Mouse (Mus musculus) kidney, postnatal 14 days (tissue): ENCODE measurements around the gene Gadl1.

Experiments used
- DNase-seq: peaks from one replicate; pipeline ENCODE4 v3.0.0; 2022; ENCODE audit warnings: mixed read lengths

Gene Gadl1

DNA sequence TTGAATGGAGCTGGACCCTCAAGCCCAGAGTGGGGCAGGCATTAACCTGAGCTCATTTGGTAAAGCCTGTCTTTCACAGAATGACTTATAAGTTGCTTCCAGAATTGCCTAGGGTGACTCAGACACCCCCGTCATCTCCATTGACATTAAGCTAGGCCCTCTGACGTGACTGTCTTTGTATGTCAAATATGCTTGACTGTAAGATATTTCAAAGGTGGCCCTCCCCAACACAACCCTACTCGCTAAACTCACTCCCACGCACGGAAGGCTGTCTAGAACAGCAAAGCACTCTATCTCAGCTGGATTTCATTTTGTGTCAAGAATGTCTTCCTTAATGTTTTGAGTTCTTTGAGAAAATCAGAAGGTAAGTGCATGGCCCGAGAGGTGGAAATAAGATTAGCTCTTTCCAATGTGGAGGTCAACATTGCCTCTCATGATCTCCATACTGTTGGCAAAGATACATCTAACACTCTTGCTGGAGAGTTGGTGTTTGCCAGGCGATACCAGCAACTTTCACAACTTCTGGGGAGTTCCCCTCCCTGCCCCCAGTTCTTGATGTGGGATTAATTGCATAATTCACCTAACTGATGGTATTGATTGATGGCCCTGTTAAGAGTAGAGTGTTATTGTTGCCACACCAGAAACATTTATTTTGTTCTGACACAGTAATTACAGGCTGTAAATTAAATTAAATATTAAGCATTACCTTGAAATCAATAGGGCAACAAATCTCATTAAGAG, 182.0 kb downstream of the Gadl1 start:
- no peak for DNase-seq

DNA sequence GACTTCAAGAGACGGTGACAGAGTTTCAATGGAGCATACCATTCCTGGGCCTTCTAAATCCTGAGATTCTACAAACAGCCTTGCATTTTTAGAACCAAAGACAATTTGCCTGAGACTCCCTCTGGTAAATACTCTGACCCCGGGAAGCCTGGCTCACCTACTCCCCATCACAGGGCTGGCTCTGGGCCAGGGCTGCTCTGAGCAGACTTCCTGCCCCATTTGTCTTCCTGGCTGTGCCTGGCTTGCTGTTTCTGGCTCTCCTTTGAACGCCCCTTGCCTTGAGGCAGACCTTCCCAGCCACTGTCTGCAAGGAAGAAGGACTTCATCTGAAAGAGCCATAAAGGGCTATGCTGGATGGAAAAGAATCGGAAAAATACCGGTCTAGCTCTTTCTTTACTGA, 182.7 kb downstream of the Gadl1 start:
- DNase-seq: peak; percentile 89

DNA sequence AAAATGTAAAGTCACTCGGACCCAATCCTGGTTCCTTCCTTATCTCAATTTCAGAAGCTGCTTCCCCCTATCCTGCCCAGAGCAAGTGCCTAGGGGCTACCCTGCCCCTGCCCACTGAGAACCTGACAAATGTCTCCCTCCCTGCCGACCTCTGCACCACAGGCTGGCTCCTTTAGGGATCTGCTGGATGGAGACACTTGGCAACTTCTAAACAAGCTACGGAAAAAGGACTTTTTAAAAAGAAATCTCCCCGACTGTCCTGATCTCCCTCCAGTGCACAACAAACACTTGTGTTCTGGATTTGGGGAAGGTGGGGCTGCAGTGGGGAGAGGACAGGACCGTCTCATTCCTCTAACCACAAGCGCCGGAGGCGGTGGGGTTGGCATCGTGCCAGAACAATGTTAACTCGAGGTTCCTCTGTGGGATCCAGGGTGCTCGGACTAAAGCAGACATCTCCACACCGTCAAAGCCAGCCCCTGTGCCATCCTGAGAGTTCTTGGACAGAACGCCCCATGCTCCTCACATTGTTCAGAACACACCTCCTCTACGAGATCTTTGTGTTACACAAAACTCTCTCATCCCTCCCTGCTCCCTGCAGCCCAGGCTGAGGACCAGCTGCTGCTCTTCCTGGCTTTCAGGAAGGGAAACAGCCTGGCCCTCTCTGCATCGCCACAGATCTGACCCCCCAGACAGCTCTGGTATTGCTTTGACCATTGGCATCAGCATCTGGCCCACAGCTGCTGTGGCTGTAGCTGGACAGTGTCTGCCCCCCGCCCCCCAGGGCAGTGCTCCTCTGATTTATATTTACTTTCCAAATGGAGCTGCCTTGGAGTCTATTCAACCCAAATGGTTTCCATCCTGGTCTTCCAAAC, 189.7 kb downstream of the Gadl1 start:
- DNase-seq: peak; percentile 72

DNA sequence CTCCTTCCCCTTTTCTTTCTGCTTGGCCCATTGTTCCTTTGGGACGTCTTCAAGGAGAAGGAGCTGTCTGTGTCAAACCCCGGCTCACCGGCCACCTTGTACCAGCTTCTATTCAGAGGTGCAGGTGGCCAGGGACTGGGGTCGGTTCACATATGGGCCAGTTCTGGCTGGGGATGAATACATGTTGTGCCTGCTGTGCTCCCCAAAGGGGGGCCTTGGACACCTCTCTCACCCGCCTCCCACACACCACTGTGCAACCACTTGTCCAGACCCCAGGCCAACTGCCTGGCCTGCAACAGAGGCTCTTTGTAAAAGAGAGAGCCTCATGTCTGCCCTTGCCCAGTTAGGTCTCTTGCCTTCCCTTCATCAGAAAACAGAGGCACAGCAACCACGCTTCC, 190.3 kb downstream of the Gadl1 start:
- DNase-seq: no peak

DNA sequence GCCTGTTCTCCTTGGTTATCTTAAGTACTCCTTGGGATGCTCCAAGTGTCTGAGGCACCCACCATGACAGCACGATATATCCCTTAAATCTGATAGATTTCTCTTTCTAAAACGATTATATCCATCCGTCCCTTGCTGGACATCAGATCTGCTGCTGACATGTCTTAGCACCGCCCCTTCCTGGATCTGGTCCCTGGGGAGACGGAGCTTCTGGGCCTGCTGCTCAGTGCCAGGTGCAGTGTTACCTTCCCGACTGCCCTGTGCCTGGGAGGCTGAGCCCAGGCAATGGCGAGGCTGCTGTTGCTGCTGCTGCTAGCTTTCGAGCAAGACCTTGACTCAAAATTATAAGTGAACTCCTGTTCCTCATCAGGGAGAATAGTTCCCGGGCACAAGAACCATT, 190.8 kb downstream of the Gadl1 start:
- no peak for DNase-seq

DNA sequence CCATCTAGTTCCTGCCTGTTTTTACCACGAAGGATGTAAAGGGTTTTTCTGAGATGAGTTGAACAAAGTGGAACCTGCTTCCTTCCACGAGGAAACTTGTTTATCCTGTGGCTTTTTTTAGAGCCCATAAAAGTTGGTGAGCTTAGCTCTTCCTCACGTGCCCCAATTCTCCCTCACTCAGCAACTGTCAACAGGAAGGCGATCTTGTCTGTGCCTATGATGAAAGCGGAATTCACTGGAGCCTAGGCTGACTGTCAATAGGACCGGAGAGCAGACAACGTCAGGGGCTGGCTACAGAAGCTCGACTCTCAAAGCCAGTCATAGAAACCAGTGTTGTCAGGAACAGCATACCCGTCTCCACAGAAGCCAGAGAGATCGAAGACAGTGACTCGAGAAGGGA, 192.6 kb downstream of the Gadl1 start:
- DNase-seq: peak; percentile 24

DNA sequence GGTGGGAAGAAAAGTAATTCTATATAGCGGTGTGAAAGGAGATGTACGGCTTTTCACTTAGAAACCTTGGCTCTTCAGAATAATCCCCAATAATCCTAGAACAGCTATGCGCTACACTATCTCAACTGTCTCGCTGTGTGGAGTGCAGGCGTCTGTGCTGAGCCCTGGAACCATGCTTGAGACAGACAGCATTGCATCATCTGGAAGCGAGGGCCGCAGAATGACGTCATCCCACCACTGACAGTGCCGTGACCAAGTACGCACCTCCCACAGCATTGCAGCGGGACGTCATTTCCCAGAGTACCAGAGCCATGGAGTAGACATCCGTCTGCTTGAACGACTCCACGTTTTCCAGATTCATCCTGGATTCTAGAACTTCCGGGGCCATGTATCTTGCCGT, 195.5 kb downstream of the Gadl1 start:
- no peak for DNase-seq

DNA sequence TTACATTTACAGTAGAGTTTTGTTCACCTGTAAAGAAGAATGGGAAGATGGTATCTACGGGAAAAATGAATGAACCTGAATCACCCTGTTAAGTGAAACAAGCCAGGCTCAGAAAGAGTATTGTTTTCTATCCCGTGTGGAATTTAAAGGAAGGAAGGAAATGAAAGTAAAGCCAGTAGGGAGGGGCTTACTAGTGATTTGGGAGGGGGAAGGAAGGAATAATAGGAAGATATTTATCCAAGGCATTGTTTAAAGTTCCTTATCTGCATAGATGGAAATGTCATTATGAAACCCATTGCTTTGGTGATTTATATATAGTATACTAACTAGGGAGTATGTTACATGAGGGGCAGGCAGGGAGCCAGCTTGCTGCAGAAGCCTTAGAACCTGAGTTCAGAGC, 199.5 kb downstream of the Gadl1 start:
- no peak for DNase-seq

DNA sequence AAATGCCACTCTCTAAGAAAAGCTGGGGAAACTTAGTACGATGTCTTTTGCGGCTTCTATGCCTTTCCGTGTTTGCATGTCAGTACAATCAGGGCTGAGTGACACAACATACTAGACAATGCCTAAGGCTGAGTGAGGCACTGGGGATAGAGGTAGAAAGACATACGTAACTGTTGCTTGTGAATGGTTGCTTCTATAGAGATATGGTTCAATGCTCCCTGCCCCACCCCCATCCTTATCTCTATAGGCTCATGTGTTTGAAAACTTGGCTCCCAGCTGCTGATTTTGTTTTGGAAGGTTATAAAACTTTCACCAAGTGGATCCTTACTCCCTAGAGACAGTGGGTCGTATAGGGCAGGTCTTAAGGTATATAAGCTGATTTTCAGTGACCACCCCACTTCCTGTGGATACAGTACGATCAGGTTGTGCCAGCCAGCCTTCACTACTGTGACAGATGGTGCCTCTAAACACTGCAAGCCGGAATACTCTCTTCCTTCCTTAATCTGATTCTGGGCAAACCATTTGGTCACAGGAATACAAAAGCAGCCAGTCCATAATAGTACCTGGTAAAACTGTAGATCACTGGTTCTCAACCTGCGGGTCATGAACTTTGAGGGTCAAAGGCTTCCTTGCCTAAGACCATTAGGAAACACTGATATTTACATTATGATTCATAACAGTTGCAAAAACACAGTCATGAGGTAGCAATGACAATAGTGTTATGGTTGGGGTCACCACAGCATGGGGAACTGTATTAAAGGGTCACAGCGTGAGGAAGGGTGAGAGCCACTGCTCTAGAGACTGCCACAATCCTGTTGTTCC, 202.1 kb downstream of the Gadl1 start:
- no peak for DNase-seq

DNA sequence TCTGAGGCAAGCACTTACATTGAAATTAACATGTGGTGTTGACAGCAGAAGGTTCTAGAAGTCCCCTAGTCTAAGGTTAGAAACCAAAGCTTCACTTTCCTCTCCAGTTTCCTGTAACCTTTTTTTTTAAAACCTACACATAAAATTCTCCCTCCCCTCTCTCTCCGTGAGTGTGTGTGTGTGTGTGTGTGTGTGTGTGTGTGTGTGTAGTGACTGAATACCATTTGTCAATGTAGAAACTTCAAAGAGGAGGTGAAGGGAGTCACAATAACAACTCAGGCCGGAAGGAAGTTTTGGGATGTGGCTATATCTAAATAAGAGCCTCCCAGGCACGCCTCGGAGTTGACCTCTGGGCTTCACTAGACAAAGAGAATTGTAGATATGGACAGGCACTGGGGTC, 205.1 kb downstream of the Gadl1 start:
- DNase-seq: peak; percentile 77

DNA sequence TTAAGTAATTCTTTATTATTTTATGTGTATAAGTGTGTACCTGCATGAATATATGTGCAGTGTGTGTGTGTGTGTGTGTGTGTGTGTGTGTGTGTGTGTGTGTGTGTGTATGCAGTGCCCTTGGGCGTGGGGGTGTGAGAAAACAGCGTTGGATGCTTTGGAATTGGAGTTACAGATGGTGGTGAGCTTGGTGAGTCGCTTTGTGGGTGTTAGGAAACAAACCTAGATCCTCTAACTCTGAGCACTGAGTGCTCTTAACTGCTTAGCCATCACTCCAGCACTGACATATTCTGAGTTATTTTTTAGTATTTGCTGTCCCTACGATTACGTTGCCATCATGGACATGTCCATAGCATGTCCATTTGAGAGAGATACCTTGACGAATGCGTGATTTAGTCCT, 206.6 kb downstream of the Gadl1 start:
- DNase-seq: no peak

DNA sequence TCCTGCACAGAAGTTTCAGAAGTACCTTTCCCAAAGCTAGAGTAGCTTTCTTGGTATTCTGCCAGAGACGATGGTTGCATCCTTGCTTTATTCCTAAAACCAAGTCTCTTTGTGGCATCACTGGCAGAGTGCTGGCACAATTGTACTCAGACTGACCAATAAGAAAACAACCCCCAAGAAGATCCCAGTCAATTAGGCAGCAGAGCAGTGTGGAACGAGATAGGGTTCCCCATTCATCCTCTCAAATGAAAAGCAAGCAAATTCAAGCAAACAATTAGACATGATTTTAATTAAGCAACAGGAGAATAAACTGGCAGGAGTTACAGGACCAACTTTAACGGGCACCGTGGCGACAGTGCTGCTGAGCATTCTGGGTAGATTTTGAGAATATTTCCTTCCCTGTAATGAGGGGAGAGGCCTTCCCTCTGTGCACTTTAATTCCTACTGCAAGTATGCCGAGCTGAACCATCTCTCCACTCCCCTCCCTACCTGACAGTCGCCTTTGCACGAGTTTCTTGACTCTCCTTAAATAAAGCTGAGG, 209.1 kb downstream of the Gadl1 start:
- DNase-seq: no peak

DNA sequence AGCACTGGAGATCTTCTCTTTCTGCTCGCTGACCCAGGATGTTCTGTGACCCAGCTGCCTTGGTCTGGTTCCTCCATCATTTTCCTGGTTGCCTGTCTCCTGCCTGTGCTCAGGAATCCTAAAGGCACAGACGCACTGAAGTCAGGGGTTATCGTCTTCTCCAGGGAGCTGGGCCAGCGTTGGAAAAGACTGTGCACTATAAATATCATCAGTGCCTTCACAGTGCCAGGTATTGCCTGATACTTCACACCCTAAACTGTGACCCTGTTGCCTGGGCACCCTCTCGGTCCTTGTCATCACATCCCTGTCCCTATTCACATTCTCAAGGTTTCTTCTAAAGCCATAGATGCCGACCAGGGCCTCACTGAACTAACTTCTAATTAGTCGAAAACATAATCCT, 210.7 kb downstream of the Gadl1 start:
- no peak for DNase-seq

DNA sequence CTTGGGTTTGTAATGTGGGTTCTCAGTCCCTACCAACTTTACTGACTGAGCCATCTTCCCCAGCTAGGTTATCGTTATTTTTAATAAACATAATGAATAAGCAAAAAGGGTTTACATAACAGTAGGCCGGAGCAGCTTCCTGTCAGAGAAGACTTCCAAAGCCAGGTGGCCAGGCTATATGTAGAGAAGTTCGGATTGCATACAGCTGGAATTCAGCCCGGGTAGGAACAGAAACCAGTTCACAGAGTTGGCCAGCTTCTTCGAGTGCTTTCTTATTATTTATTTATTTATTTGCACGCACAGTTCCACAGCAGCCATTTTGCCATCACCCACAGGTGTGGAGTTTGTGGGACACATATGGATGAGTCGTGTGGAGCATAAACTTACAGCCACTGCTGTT, 212.2 kb downstream of the Gadl1 start:
- no peak for DNase-seq

DNA sequence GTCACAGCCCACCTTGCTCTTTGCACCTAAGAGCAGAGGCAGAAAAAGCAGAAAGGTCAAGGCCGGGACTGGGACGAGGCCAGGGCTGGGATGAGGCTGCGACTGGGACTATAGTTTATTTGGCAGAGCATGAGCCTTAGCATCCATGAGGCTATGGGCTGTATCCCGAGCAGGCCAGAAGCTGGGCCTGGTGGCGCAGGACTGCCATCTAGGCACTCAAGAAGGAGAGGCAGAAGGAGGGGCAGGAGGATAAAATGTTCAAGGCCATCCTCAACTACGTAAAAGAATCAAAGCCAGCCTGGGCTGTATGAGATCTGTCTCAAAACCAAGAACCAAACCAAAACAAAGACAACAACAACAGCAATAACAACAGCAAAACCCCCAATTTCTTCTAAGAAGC, 213.3 kb downstream of the Gadl1 start:
- no peak for DNase-seq

DNA sequence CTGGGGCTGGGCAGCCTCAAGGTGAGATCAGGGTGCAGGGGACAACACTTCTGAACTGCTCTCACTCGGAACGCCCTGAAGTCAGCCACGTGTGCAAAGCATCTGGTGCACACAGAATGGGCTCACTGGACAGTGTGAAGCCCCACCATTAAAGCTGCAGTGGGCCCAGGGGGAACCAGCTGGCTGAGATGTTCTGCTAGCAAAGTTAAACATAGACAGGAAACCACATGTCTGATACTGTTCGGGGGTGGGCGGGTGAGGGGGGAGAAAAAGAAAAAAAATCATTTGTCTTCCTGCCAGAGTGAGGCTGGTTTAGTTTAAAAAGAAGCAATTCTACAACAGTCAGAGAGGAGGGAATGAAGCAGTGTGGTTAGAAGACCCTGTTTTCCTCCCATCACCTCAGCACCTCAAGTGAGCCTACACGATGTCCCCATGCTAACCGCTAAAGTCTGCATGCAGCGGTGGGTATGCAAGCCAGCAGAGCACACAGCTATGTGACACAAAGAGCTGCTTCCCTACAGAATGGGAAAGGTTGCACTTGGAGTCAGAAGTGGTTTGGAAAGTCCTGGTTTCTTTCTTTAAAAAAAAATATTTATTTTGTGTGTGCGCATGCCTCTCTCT, 213.8 kb downstream of the Gadl1 start:
- peak; percentile 50 for DNase-seq
